Mouse (Mus musculus) hindbrain, embryonic 10.5 days (tissue): ENCODE results near the gene Aff4. TPM values are rescaled to one million over a fixed set of nuclear protein-coding genes. Genes with fewer than 3 reads are reported as not detected.
"Not testable (repeated sequence)": the region's sequence is repeated elsewhere in the genome, so short reads cannot be mapped to it uniquely, and the experiment has no call there.

Experiments used
- DNase-seq: peaks from one replicate; pipeline ENCODE4 v3.0.0-alpha.2; 2017; ENCODE audit warnings: low spot score
- H3K27ac ChIP-seq: fragments of 300-500 bp; sonication (generic); 2 replicates; pipeline ENCODE4 v1.5.1; 2016; ENCODE audit warnings: mild to moderate bottlenecking, moderate library complexity
- H3K27me3 ChIP-seq: fragments of 300-500 bp; sonication (generic); 2 replicates; pipeline ENCODE4 v1.6.1; 2016; ENCODE audit warnings: mild to moderate bottlenecking; ENCODE audit not compliant: poor library complexity, insufficient read depth, severe bottlenecking
- H3K36me3 ChIP-seq: fragments of 300-500 bp; sonication (generic); 2 replicates; pipeline ENCODE4 v1.6.1; 2016; ENCODE audit warnings: mild to moderate bottlenecking, moderate library complexity
- H3K4me1 ChIP-seq: fragments of 300-500 bp; sonication (generic); replicated peaks from 2 replicates; pipeline ENCODE4 v1.6.1; 2016; ENCODE audit warnings: mild to moderate bottlenecking
- H3K4me3 ChIP-seq: fragments of 300-500 bp; sonication (generic); 2 replicates; pipeline ENCODE4 v1.5.1; 2016; ENCODE audit warnings: mild to moderate bottlenecking, moderate library complexity
- H3K9me3 ChIP-seq: fragments of 300-500 bp; sonication (generic); 2 replicates; pipeline ENCODE4 v1.6.1; 2016; ENCODE audit warnings: mild to moderate bottlenecking, moderate library complexity
- WGBS: fragments of 180-500 bp; shearing (Covaris S2); methylation state at CpG from one replicate; pipeline ENCODE4 v1.1.7; 2016; 5-methylcytosine and 5-hydroxymethylcytosine counted together
- polyA plus RNA-seq: library from polyadenylated mRNA; unstranded; fragments of >200 nt; fragmentation: Nextera tagmentation; extraction: Ambion mirVana; gene quantifications from 2 replicates; pipeline ENCODE4 v1.2.1, GENCODE M21; 2016

The Aff4 gene
- polyA plus RNA-seq, 1 experiment from 2014 or later, result 48.9 TPM

DNA sequence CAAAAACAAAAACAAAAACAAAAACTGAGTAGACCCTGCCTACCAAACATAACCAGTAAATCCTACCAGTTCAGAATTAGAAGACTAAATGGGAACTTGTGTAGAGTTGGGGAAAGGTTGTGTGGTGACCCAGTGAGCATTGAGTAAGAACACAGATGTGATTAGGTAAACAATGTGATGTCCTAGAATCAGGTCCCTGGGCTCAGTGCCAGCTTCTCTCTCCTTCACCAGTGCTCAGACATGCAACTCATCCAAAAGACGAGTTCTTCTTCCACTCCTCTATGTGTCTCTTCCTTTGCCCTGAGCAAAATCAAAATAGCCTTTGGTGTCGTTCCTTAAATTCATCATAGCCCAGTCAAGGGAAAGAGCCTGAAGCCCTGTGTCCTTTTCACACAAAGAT is 74.2 kb downstream of the Aff4 start:
- Histone ChIP-seq H3K36me3 (peaks cover 45% of the 10 kb centered on the region), H3K9me3 (no peaks in the 10 kb centered on the region), H3K27me3 (no peaks in the 10 kb centered on the region), H3K4me1 (peaks cover 8% of the 10 kb centered on the region), H3K4me3 (no peak overlapping the region), H3K27ac (no peak overlapping the region)
- 83% methylated on average over 2 of the region's 2 CpGs for WGBS
- no peak for DNase-seq

DNA sequence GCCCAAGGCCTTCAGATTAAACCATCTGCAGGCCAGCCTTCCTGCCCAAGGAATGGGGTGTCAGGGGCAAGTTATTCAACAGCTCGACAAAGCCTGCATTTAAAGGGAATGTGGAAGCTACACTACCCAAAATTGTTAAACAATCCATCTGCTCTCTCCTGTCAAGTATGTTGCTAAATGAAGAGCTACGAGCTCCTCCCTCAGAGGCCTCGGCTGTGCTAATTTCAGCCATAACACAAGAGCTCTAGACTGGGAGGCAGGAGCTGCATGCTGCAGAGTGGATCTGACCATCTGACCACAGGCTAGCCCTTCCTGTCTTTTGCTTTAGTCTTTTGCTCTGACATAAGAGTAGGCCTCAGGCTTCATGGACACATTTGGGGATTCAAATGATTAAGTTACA is 74.6 kb downstream of the Aff4 start:
- Histone ChIP-seq H3K4me1 (peaks cover 11% of the 10 kb centered on the region), H3K4me3 (no peak overlapping the region), H3K9me3 (no peaks in the 10 kb centered on the region), H3K27ac (no peak overlapping the region), H3K36me3 (peaks cover 41% of the 10 kb centered on the region), H3K27me3 (no peaks in the 10 kb centered on the region)
- WGBS, result 84% methylated on average over 3 of the region's 3 CpGs
- DNase-seq, result no peak

- no peak for DNase-seq
- Histone ChIP-seq H3K27ac (no peak overlapping the region), H3K4me1 (peaks cover 11% of the 10 kb centered on the region), H3K9me3 (no peaks in the 10 kb centered on the region), H3K27me3 (no peaks in the 10 kb centered on the region), H3K36me3 (peaks cover 38% of the 10 kb centered on the region), H3K4me3 (no peak overlapping the region)
- WGBS, result 91% methylated on average over 6 of the region's 6 CpGs
Measured at GRCm38 (mm10) chr11:53425711-53426255, 75.2 kb downstream of the Aff4 start.

- not testable (repeated sequence) for H3K9me3 ChIP-seq, H3K4me3 ChIP-seq, DNase-seq, H3K27me3 ChIP-seq, H3K27ac ChIP-seq
- Histone ChIP-seq H3K4me1 (peaks cover 20% of the 10 kb centered on the region), H3K36me3 (peaks cover 28% of the 10 kb centered on the region)
- WGBS, result 87% methylated on average over 3 of the region's 3 CpGs
Measured at GRCm38 (mm10) chr11:53426914-53427313, 76.3 kb downstream of the Aff4 start.

DNA sequence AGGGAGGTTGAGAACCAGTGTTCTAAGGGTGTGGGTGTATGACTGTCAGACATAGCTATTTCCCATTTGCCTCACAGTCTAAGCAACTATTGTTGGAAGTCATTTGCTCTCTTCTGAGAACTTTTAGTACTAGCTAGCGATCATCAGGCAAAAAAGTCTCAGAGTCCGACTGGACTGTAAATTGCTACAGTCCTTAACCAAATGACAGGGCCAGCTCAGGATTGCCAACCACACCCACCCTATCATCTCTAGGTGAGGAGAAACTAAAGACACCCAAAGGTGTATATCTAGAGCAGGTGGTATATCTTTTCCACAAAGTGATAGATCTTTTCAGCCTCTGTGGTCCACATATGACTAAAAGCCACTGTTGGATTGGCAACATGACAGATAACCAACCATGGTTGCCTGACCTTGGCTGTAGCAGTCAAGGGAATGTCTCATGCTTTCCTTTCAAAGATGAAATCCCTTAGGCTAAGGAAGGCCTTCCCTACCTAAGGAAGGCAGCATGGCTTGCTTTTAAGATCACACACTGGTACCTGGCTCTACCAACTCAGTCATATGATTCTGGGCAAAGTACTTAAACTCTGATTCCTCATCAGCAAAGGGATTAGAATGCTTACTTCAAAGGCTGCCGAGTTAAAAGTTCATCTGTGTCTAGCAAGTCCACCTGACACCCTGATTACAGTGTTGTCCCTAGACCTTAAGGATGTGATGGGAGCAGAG is 77.5 kb downstream of the Aff4 start:
- Histone ChIP-seq H3K4me3 (no peak overlapping the region), H3K27ac (no peak overlapping the region), H3K9me3 (no peaks in the 10 kb centered on the region), H3K4me1 (peaks cover 20% of the 10 kb centered on the region), H3K27me3 (no peaks in the 10 kb centered on the region), H3K36me3 (peaks cover 20% of the 10 kb centered on the region)
- DNase-seq, result no peak
- WGBS, result 94% methylated on average over 3 of the region's 3 CpGs

- H3K27ac ChIP-seq, result no peak overlapping the region
- no peak overlapping the region for H3K4me3 ChIP-seq
- H3K27me3 ChIP-seq, result no peaks in the 10 kb centered on the region
- no peaks in the 10 kb centered on the region for H3K9me3 ChIP-seq
- 93% methylated on average over 5 of the region's 5 CpGs for WGBS
- no peak for DNase-seq
- H3K4me1 ChIP-seq, result peaks cover 20% of the 10 kb centered on the region
- H3K36me3 ChIP-seq, result peaks cover 20% of the 10 kb centered on the region
Measured at GRCm38 (mm10) chr11:53428716-53429057, 78.1 kb downstream of the Aff4 start.

DNA sequence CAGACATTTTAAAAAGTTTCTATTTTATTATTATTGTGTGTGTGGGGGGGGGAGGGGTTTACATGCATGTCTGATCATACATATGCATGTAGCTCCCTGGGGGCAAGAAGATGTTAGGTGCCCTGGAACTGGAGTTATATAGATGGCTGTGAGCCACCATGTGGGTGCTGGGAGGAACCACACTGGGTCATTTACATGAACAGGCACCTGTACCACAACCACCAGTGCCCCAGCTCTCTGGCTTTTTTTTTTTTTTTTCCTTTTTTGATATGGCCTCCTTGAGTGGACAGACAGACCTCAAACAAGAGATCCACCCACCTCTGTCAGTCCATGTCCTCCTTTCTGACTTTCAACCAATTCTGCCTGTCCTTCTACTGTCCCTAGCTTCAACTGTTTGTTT is 78.5 kb downstream of the Aff4 start:
- Histone ChIP-seq H3K36me3 (peaks cover 20% of the 10 kb centered on the region), H3K27me3 (no peaks in the 10 kb centered on the region), H3K9me3 (no peaks in the 10 kb centered on the region), H3K27ac (no peak overlapping the region), H3K4me3 (peak overlapping the region; percentile 95), H3K4me1 (peaks cover 20% of the 10 kb centered on the region)
- no peak for DNase-seq

GRCm38 (mm10) chr11:53430300-53430669 is 79.7 kb downstream of the Aff4 start:
- under 1% methylated on average over 34 of the region's 34 CpGs for WGBS
- Histone ChIP-seq H3K4me3 (peak overlapping the region; percentile 95), H3K4me1 (peaks cover 20% of the 10 kb centered on the region), H3K36me3 (peaks cover 20% of the 10 kb centered on the region), H3K27ac (peak overlapping the region; percentile 85), H3K9me3 (no peaks in the 10 kb centered on the region), H3K27me3 (no peaks in the 10 kb centered on the region)
- DNase-seq, result no peak

- Histone ChIP-seq H3K9me3 (no peaks in the 10 kb centered on the region), H3K27ac (peak within 1 kb of the TSS; percentile 85), H3K4me1 (peaks cover 20% of the 10 kb centered on the region), H3K4me3 (peak within 1 kb of the TSS; percentile 95), H3K36me3 (peaks cover 20% of the 10 kb centered on the region), H3K27me3 (no peaks in the 10 kb centered on the region)
- DNase-seq, result peak; percentile 98
- WGBS, result under 1% methylated on average over 44 of the region's 44 CpGs
Measured at GRCm38 (mm10) chr11:53430670-53431346, 80.2 kb downstream of the Aff4 start, which contains the start of the genes Uqcrq and Gdf9. Uqcrq (minus strand) TSS chr11:53430831. Gdf9 (plus strand) TSS chr11:53431023.

GRCm38 (mm10) chr11:53431347-53432056 is 80.9 kb downstream of the Aff4 start:
- Histone ChIP-seq H3K4me3 (peak overlapping the region; percentile 95), H3K9me3 (no peaks in the 10 kb centered on the region), H3K4me1 (peaks cover 21% of the 10 kb centered on the region), H3K27me3 (no peaks in the 10 kb centered on the region), H3K27ac (peak overlapping the region; percentile 85), H3K36me3 (peaks cover 20% of the 10 kb centered on the region)
- WGBS, result 25% methylated on average over 9 of the region's 9 CpGs
- no peak for DNase-seq

- Histone ChIP-seq H3K27me3 (no peaks in the 10 kb centered on the region), H3K4me1 (peaks cover 25% of the 10 kb centered on the region), H3K9me3 (no peaks in the 10 kb centered on the region), H3K36me3 (peaks cover 11% of the 10 kb centered on the region), H3K4me3 (no peak overlapping the region), H3K27ac (no peak overlapping the region)
- DNase-seq, result no peak
- WGBS, result 72% methylated on average over 6 of the region's 6 CpGs
Measured at GRCm38 (mm10) chr11:53433057-53433456, 82.4 kb downstream of the Aff4 start.

DNA sequence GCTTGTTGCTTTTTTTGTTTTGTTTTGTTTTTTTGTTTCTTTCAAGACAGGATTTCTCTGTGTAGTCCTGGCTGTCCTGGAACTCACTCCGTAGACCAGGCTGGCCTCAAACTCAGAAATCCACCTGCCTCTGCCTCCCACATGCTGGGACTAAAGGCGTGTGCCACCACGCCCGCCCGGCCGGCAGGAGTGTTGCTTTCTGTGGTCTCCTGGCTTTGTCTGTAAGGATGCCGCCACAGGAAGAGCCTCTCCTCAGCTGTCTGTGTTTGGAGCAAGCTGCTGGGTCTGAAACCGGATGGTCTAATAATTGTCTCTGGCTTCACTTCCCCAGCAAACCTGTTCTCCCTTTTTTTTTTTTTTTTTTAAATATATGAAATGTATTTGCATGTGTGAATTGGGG is 84.9 kb downstream of the Aff4 start:
- H3K27ac ChIP-seq, result no peak overlapping the region
- no peak for DNase-seq
- H3K4me3 ChIP-seq, result no peak overlapping the region
- peaks cover 14% of the 10 kb centered on the region for H3K4me1 ChIP-seq
- H3K36me3 ChIP-seq, result no peaks in the 10 kb centered on the region
- WGBS, result 84% methylated on average over 8 of the region's 8 CpGs
- no peaks in the 10 kb centered on the region for H3K27me3 ChIP-seq
- no peaks in the 10 kb centered on the region for H3K9me3 ChIP-seq

DNA sequence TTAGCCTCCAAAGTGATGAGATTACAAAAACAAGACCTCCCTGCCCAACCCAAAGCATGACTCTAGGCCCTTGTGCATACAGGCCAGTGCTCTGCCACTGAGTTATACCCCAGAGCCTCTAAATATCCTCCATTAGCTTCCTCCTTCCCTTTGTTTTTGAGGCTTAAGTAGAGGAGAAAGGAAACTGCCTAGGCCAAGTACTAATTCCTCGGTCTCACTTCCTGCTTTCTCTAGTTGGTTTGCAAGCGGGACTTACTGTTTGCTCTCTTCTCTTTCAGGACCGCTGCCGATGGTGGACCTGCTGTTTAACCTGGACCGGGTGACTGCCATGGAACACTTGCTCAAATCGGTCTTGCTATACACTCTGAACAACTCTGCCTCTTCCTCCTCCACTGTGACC is 85.7 kb downstream of the Aff4 start:
- WGBS, result 89% methylated on average over 6 of the region's 6 CpGs
- no peaks in the 10 kb centered on the region for H3K36me3 ChIP-seq
- peaks cover 10% of the 10 kb centered on the region for H3K4me1 ChIP-seq
- H3K4me3 ChIP-seq, result no peak overlapping the region
- no peak for DNase-seq
- H3K9me3 ChIP-seq, result no peaks in the 10 kb centered on the region
- H3K27me3 ChIP-seq, result no peaks in the 10 kb centered on the region
- no peak overlapping the region for H3K27ac ChIP-seq
